Mouse (Mus musculus) mouse trophoblast stem cell (cell line): ENCODE results near the gene Ldb3.

Source experiments
- in situ Hi-C, 2 experiments: fragments of 300-500 bp; cut with MseI, MboI; formaldehyde crosslinking; loops; 2 replicates in 1 of 2; 3 replicates in 1 of 2; pipeline ENCODE4 v1.15.1; 2025

The Ldb3 gene

GRCm38 (mm10) chr14:34590743-34591675, 2.5 kb upstream of the Ldb3 start:
- in situ Hi-C loops = no loop called here

DNA sequence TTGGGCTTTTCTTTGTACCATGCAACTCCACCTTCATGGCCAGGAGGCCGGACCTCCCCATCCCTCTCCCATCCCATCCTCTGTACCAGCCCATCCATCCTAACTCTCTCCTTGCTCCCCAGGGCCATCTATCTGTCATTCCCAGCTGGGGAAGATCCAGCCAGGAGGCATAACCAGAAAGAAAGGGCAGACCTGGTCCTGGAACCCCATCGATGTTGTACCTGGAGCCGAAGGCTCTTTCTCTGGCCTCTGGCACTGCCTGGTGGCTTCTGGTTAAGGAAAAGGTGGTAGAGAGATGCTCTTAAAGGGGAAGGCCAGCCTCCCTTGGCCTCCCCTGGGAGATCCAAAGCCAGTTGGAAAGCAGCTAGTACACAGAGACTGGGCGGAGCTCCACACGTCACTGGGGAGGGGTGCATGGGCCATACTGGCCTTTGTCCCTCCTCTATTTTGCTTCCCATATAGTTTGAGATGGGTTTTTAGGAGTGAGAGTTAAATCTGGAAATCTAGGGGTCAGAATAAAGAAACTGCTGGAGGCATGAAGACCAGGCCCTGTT, 1.6 kb upstream of the Ldb3 start:
- in situ Hi-C loops = no loop called here

GRCm38 (mm10) chr14:34589185-34589713, 767 bp upstream of the Ldb3 start:
- in situ Hi-C loops = no loop called here

- in situ Hi-C loops = no loop called here
Measured at GRCm38 (mm10) chr14:34588005-34588404, 477 bp downstream of the Ldb3 start.

GRCm38 (mm10) chr14:34586871-34587270, 1.6 kb downstream of the Ldb3 start:
- in situ Hi-C loops = no loop called here

- in situ Hi-C loops = no loop called here
Measured at GRCm38 (mm10) chr14:34585358-34586105, 3.0 kb downstream of the Ldb3 start.

- in situ Hi-C loops = no loop called here
Measured at GRCm38 (mm10) chr14:34582740-34583427, 5.6 kb downstream of the Ldb3 start.

- in situ Hi-C loops = loop anchor here in 1 of 2 experiments (10.0 kb wide), 1 partner anchor 132 kb away; no protein-coding TSS in a partner anchor
Measured at GRCm38 (mm10) chr14:34576858-34577257, 11.6 kb downstream of the Ldb3 start.

GRCm38 (mm10) chr14:34574068-34574467, 14.4 kb downstream of the Ldb3 start:
- in situ Hi-C loops = loop anchor here in 1 of 2 experiments (10.0 kb wide), 1 partner anchor 129 kb away; no protein-coding TSS in a partner anchor

DNA sequence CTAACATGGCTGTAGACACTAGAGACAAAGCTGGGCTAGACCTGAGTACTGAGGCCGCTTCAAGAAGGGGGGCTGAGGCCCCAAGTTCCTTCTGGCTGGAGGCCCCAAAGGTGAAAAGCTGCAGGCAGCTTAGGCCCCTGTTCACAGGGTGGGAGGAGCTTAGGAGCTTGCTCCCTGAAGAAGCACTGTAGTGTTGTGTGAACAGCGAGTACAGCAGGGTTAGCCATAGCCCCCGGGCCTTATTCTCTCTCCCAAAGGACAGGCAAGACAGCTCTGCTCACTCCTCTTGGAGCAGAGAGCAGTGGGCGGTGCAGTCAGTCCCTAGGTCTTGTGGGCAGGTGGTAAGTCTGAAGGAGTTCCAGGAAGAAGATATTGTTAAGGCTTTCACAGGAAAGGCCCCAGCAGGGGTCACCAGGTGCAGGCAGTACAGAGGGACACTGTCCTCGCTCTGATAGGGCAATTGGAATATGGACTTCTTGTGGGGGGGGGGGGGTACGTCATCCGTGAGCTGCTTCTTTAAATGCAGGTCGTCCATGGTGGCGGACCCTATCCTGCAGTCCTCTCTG, 15.1 kb downstream of the Ldb3 start:
- in situ Hi-C loops = loop anchor here in 1 of 2 experiments (10.0 kb wide), 1 partner anchor 129 kb away; no protein-coding TSS in a partner anchor

DNA sequence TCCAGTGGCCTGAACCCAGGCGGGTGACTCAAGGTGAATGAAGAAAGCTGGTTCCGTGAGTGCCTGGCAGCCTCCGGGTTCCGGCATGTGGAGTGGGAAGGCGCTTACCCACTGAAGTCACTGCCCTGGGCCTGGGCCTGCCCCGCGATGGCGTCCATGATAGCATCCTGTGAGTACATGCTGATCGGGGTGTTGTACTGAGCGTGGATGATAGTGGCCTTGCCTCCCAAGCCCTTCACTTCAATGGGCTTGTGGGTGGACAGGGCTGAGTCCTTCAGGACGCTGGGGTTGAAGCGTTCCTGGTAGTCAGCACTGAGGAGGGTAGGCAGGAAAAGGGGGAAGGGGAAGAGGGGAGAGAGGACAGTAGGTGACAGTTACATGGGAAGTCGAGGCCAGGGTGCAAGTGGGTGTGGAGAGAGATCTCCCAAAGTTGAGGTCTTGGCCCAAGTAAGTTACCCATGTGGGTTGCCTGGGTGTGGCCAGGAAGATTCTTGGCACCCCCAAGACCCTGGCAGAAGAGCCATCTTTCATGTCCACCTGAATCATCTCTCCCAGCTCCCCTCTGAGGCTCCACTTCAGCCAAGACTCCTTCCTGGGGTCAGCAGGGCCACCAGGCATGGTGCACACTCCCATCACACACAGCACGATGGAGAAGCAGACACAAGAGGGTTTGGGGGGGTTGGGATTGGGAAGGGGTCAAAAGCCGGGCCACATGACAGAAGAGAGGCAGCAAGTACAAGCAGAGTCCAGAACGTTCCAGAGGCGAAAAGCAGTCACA, 16.7 kb downstream of the Ldb3 start:
- in situ Hi-C loops = loop anchor here in 1 of 2 experiments (10.0 kb wide), 1 partner anchor 127 kb away; no protein-coding TSS in a partner anchor

DNA sequence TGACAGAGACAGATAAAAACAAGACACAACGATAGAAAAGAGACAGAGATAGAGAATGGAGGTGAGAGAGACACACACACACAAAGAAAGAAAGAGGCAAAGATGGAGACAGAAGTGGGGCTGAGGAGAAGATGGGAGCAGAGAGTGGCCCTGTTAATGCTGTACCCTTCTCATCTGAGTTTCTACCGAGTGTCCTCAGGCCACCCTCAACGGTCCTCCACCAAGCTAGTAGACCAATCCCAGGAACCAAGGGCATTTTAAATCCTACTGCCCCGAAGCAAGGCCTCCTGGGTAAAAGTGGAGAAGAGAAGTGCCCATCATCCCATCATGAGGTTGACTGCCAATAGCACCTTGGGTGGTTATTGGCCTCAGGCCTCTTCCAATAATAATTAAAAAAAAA, 17.6 kb downstream of the Ldb3 start:
- in situ Hi-C loops = loop anchor here in 1 of 2 experiments (10.0 kb wide), 1 partner anchor 126 kb away; no protein-coding TSS in a partner anchor

DNA sequence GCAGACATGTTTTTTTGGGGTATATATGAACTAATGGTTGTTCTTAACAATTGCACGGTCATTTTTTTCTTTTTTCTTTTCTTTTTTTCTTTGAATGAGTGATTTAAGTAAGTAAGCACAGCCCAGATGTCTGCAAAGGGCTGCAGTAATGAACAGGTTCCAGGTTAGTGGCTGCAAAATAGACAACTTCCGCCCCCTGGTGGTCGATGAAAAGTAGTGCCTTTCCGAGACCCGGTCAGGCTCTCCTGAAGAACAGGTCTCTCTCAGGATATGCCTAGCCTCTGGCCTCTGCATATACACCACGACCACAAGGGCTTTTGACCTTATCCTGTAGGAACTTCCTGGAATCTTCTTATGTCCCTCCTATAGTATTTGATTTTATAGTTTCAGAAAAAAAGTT, 18.2 kb downstream of the Ldb3 start:
- in situ Hi-C loops = loop anchor here in 1 of 2 experiments (10.0 kb wide), 1 partner anchor 125 kb away; no protein-coding TSS in a partner anchor

- in situ Hi-C loops = loop anchor here (10.0 kb wide), 2 partner anchors 125 to 145 kb away; no protein-coding TSS in a partner anchor
Measured at GRCm38 (mm10) chr14:34569534-34570194, 18.8 kb downstream of the Ldb3 start.

- in situ Hi-C loops = loop anchor here in 1 of 2 experiments (10.0 kb wide), 1 partner anchor 144 kb away; no protein-coding TSS in a partner anchor
Measured at GRCm38 (mm10) chr14:34568626-34569025, 19.9 kb downstream of the Ldb3 start.

- in situ Hi-C loops = loop anchor here in 1 of 2 experiments (10.0 kb wide), 1 partner anchor 143 kb away; no protein-coding TSS in a partner anchor
Measured at GRCm38 (mm10) chr14:34567697-34568096, 20.8 kb downstream of the Ldb3 start.

DNA sequence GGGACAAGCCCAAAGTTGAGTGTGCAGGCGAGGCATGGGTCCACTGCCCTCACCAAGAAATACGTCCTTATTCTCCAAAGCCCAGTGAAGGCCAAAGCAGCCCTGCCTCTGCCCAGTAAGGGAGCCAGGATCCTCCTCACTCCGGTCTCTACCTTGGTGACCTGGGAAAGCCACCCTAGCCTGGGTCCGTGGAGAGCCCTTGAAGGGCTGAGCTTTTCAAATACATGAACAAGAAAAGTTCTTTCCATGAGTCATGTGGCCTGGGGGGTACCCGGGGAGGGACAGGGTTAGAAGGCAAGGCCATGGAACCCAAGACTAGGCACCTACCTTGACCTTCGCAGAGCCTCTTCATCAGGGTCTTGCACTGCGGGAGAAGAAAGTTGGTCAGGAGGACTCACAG, 22.0 kb downstream of the Ldb3 start:
- in situ Hi-C loops = loop anchor here in 1 of 2 experiments (10.0 kb wide), 1 partner anchor 142 kb away; no protein-coding TSS in a partner anchor

DNA sequence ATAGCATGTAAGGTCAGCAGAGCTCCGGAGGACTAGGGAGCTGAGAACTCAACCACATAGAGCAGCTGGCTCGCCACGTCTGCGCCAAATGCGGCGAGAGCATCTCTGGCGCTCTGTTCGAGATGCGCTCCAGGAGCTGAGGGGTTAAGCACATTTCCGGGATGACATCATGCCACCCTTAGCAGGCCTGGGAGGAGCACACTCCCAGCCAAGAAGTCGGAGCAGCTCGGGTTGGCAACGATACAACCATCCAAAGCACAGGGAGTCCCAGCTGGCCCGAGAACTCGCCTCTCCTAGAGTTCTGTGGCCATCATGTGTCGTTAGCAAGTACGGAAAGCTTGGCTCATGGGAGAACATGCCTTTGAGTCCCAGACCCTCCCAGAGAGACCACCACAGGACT, 22.8 kb downstream of the Ldb3 start:
- in situ Hi-C loops = loop anchor here in 1 of 2 experiments (10.0 kb wide), 1 partner anchor 141 kb away; no protein-coding TSS in a partner anchor

- in situ Hi-C loops = loop anchor here in 1 of 2 experiments (10.0 kb wide), 1 partner anchor 140 kb away; no protein-coding TSS in a partner anchor
Measured at GRCm38 (mm10) chr14:34564646-34565045, 23.8 kb downstream of the Ldb3 start.
